Mouse (Mus musculus) kidney, embryonic 14.5 days (tissue): ENCODE measurements around the gene Tal1. TPM values are rescaled to one million over a fixed set of nuclear protein-coding genes. Genes with fewer than 3 reads are reported as not detected.

Source experiments
- ATAC-seq: fragments of 200-750 bp; cut with Nextera tagmentation; 2 replicates; pipeline ENCODE4 v1.8.0; 2017; ENCODE audit warnings: moderate number of reproducible peaks, mild to moderate bottlenecking, moderate TSS enrichment, moderate library complexity; ENCODE audit not compliant: low FRiP score, low TSS enrichment
- H3K27ac ChIP-seq: fragments of 300-500 bp; sonication (generic); 2 replicates; pipeline ENCODE4 v1.5.1; 2014; ENCODE audit warnings: low read depth, mild to moderate bottlenecking, low read length, moderate library complexity, mixed read lengths
- H3K27me3 ChIP-seq: fragments of 300-500 bp; sonication (generic); 2 replicates; pipeline ENCODE4 v1.6.1; 2014; ENCODE audit warnings: mild to moderate bottlenecking, low read length; ENCODE audit not compliant: control insufficient read depth, insufficient read depth
- H3K36me3 ChIP-seq: fragments of 300-500 bp; sonication (generic); 2 replicates; pipeline ENCODE4 v1.6.1; 2014; ENCODE audit warnings: low read length, mixed read lengths; ENCODE audit not compliant: control insufficient read depth, insufficient read depth
- H3K4me1 ChIP-seq: fragments of 300-500 bp; sonication (generic); 2 replicates; pipeline ENCODE4 v1.6.1; 2014; ENCODE audit warnings: low read length, mixed read lengths; ENCODE audit not compliant: control insufficient read depth, insufficient read depth
- H3K4me2 ChIP-seq: fragments of 300-500 bp; sonication (generic); replicated peaks from 2 replicates; pipeline ENCODE4 v1.6.1; 2014; ENCODE audit warnings: low read depth, mild to moderate bottlenecking, low read length
- H3K4me3 ChIP-seq: fragments of 300-500 bp; sonication (generic); 2 replicates; pipeline ENCODE4 v1.5.1; 2014; ENCODE audit warnings: mild to moderate bottlenecking, low read length
- H3K9ac ChIP-seq: fragments of 300-500 bp; sonication (generic); 2 replicates; pipeline ENCODE4 v1.6.1; 2014; ENCODE audit warnings: low read depth, mild to moderate bottlenecking, low read length, moderate library complexity
- H3K9me3 ChIP-seq: fragments of 300-500 bp; sonication (generic); 2 replicates; pipeline ENCODE4 v1.6.1; 2016; ENCODE audit warnings: low read length; ENCODE audit not compliant: control insufficient read depth
- WGBS: fragments of 180-500 bp; shearing (Covaris S2); extraction: QIAGEN DNeasy Blood & Tissue Kit; methylation state at CpG from one replicate; pipeline ENCODE4 v1.1.7; 2014; 5-methylcytosine and 5-hydroxymethylcytosine counted together
- polyA plus RNA-seq: library from polyadenylated mRNA; unstranded; fragments of >200 nt; fragmentation: Nextera tagmentation; extraction: Ambion mirVana; gene quantifications from 2 replicates; pipeline ENCODE4 v1.2.1, GENCODE M21; 2014

Tal1 gene
- polyA plus RNA-seq, 1 experiment from 2014 or later: 1.7 TPM

GRCm38 (mm10) chr4:115052343-115053005 is 3.8 kb upstream of the Tal1 start:
- Histone ChIP-seq H3K36me3 (no peaks in the 10 kb centered on the region), H3K27me3 (peaks cover 75% of the 10 kb centered on the region), H3K9ac (no peak overlapping the region), H3K4me2 (peak overlapping the region; percentile 49), H3K9me3 (no peaks in the 10 kb centered on the region), H3K27ac (no peak overlapping the region), H3K4me1 (peaks cover 8% of the 10 kb centered on the region), H3K4me3 (peak overlapping the region; percentile 33)
- ATAC-seq: peak; percentile 53
- WGBS: under 1% methylated on average over 36 of the region's 36 CpGs

- WGBS: 7% methylated on average over 2 of the region's 2 CpGs
- Histone ChIP-seq H3K27me3 (peaks cover 91% of the 10 kb centered on the region), H3K4me1 (peaks cover 8% of the 10 kb centered on the region), H3K27ac (no peak overlapping the region), H3K9ac (no peak overlapping the region), H3K4me3 (no peak overlapping the region), H3K36me3 (no peaks in the 10 kb centered on the region), H3K4me2 (no peak overlapping the region), H3K9me3 (no peaks in the 10 kb centered on the region)
- no peak for ATAC-seq
Measured at GRCm38 (mm10) chr4:115055044-115055443, 1.2 kb upstream of the Tal1 start.

- H3K4me1 ChIP-seq: peaks cover 8% of the 10 kb centered on the region
- H3K4me3 ChIP-seq: no peak overlapping the region
- 20% methylated on average over 3 of the region's 3 CpGs for WGBS
- no peak overlapping the region for H3K4me2 ChIP-seq
- ATAC-seq: no peak
- H3K27ac ChIP-seq: no peak overlapping the region
- H3K9me3 ChIP-seq: no peaks in the 10 kb centered on the region
- H3K36me3 ChIP-seq: no peaks in the 10 kb centered on the region
- peaks cover 92% of the 10 kb centered on the region for H3K27me3 ChIP-seq
- H3K9ac ChIP-seq: no peak overlapping the region
Measured at GRCm38 (mm10) chr4:115055691-115056090, 535 bp upstream of the Tal1 start.

GRCm38 (mm10) chr4:115056921-115057673 is 871 bp downstream of the Tal1 start:
- H3K27ac ChIP-seq: peak overlapping the region; percentile 55; the same call in 1 of the 2 replicates
- ATAC-seq: peak; percentile 55
- WGBS: 1% methylated on average over 48 of the region's 48 CpGs
- peak overlapping the region; percentile 41 for H3K4me3 ChIP-seq
- H3K36me3 ChIP-seq: no peaks in the 10 kb centered on the region
- peaks cover 92% of the 10 kb centered on the region for H3K27me3 ChIP-seq
- peak overlapping the region; percentile 53 for H3K4me2 ChIP-seq
- peaks cover 8% of the 10 kb centered on the region for H3K4me1 ChIP-seq
- H3K9me3 ChIP-seq: no peaks in the 10 kb centered on the region
- H3K9ac ChIP-seq: peak overlapping the region; percentile 53

- Histone ChIP-seq H3K9ac (peak overlapping the region; percentile 53), H3K27ac (peak overlapping the region; percentile 55; the same call in 1 of the 2 replicates), H3K4me1 (peaks cover 12% of the 10 kb centered on the region), H3K4me2 (peak overlapping the region; percentile 53; the same call in 1 of the 2 replicates), H3K4me3 (peak overlapping the region; percentile 41), H3K9me3 (no peaks in the 10 kb centered on the region), H3K36me3 (no peaks in the 10 kb centered on the region), H3K27me3 (peaks cover 93% of the 10 kb centered on the region)
- WGBS: under 1% methylated on average over 33 of the region's 33 CpGs
- ATAC-seq: no peak
Measured at GRCm38 (mm10) chr4:115057674-115058316, 1.6 kb downstream of the Tal1 start.

GRCm38 (mm10) chr4:115058317-115058761 is 2.1 kb downstream of the Tal1 start:
- peak overlapping the region; percentile 41 for H3K4me3 ChIP-seq
- H3K27ac ChIP-seq: peak overlapping the region; percentile 55; the same call in 1 of the 2 replicates
- H3K9ac ChIP-seq: peak overlapping the region; percentile 53; the same call in 1 of the 2 replicates
- H3K27me3 ChIP-seq: peaks cover 94% of the 10 kb centered on the region
- no peaks in the 10 kb centered on the region for H3K9me3 ChIP-seq
- WGBS: 1% methylated on average over 20 of the region's 20 CpGs
- H3K4me1 ChIP-seq: peaks cover 16% of the 10 kb centered on the region
- no peaks in the 10 kb centered on the region for H3K36me3 ChIP-seq
- ATAC-seq: no peak
- peak overlapping the region; percentile 11; the same call in 1 of the 2 replicates for H3K4me2 ChIP-seq

- peaks cover 94% of the 10 kb centered on the region for H3K27me3 ChIP-seq
- H3K9ac ChIP-seq: no peak overlapping the region
- H3K27ac ChIP-seq: peak overlapping the region; percentile 63; the same call in 1 of the 2 replicates
- H3K36me3 ChIP-seq: no peaks in the 10 kb centered on the region
- peak overlapping the region; percentile 20; the same call in 1 of the 2 replicates for H3K4me2 ChIP-seq
- 1% methylated on average over 23 of the region's 23 CpGs for WGBS
- peak overlapping the region; percentile 19; the same call in 1 of the 2 replicates for H3K4me3 ChIP-seq
- ATAC-seq: no peak
- no peaks in the 10 kb centered on the region for H3K9me3 ChIP-seq
- peaks cover 18% of the 10 kb centered on the region for H3K4me1 ChIP-seq
Measured at GRCm38 (mm10) chr4:115058871-115059590, 2.8 kb downstream of the Tal1 start.

- Histone ChIP-seq H3K27me3 (peaks cover 94% of the 10 kb centered on the region), H3K4me3 (peak overlapping the region; percentile 14; the same call in 1 of the 2 replicates), H3K9me3 (no peaks in the 10 kb centered on the region), H3K27ac (no peak overlapping the region), H3K4me2 (peak overlapping the region; percentile 18; the same call in 1 of the 2 replicates), H3K36me3 (no peaks in the 10 kb centered on the region), H3K4me1 (peaks cover 18% of the 10 kb centered on the region), H3K9ac (peak overlapping the region; percentile 25; the same call in 1 of the 2 replicates)
- 9% methylated on average over 12 of the region's 12 CpGs for WGBS
- no peak for ATAC-seq
Measured at GRCm38 (mm10) chr4:115059871-115060270, 3.6 kb downstream of the Tal1 start.
